Mouse (Mus musculus) forebrain, embryonic 13.5 days (tissue): ENCODE results near the gene Cdhr3. TPM values are rescaled to one million over a fixed set of nuclear protein-coding genes. Genes with fewer than 3 reads are reported as not detected.
"Not testable (repeated sequence)": the region's sequence is repeated elsewhere in the genome, so short reads cannot be mapped to it uniquely, and the experiment has no call there.

Source experiments
- ATAC-seq: fragments of 200-750 bp; cut with Nextera tagmentation; 2 replicates; pipeline ENCODE4 v1.8.0; 2017
- H3K27ac ChIP-seq: fragments of 300-500 bp; sonication (generic); 2 replicates; pipeline ENCODE4 v1.5.1; 2015; ENCODE audit warnings: inconsistent platforms, mild to moderate bottlenecking, moderate library complexity
- H3K27me3 ChIP-seq: fragments of 300-500 bp; sonication (generic); 2 replicates; pipeline ENCODE4 v1.6.1; 2015; ENCODE audit warnings: mild to moderate bottlenecking, inconsistent platforms
- H3K36me3 ChIP-seq: fragments of 300-500 bp; sonication (generic); 2 replicates; pipeline ENCODE4 v1.6.1; 2015; ENCODE audit warnings: mild to moderate bottlenecking, inconsistent platforms; ENCODE audit not compliant: poor library complexity, severe bottlenecking
- H3K4me1 ChIP-seq: fragments of 300-500 bp; sonication (generic); 2 replicates; pipeline ENCODE4 v1.6.1; 2015; ENCODE audit warnings: inconsistent platforms
- H3K4me2 ChIP-seq: fragments of 300-500 bp; sonication (generic); 2 replicates; pipeline ENCODE4 v1.6.1; 2015; ENCODE audit warnings: inconsistent platforms, mild to moderate bottlenecking, moderate library complexity
- H3K4me3 ChIP-seq: fragments of 300-500 bp; sonication (generic); 2 replicates; pipeline ENCODE4 v1.5.1; 2015; ENCODE audit warnings: mild to moderate bottlenecking, inconsistent platforms
- H3K9ac ChIP-seq: fragments of 300-500 bp; sonication (generic); 2 replicates; pipeline ENCODE4 v1.6.1; 2015; ENCODE audit warnings: mild to moderate bottlenecking, inconsistent platforms
- H3K9me3 ChIP-seq: fragments of 300-500 bp; sonication (generic); replicated peaks from 2 replicates; pipeline ENCODE4 v1.6.1; 2016; ENCODE audit warnings: inconsistent platforms
- WGBS: fragments of 180-500 bp; shearing (Covaris S2); methylation state at CpG from one replicate; pipeline ENCODE4 v1.1.7; 2015; 5-methylcytosine and 5-hydroxymethylcytosine counted together
- polyA plus RNA-seq: library from polyadenylated mRNA; unstranded; fragments of >200 nt; fragmentation: Nextera tagmentation; extraction: Ambion mirVana; gene quantifications from 2 replicates; pipeline ENCODE4 v1.2.1, GENCODE M21; 2015

Gene Cdhr3
- polyA plus RNA-seq, 1 experiment from 2014 or later = 0.13 TPM

DNA sequence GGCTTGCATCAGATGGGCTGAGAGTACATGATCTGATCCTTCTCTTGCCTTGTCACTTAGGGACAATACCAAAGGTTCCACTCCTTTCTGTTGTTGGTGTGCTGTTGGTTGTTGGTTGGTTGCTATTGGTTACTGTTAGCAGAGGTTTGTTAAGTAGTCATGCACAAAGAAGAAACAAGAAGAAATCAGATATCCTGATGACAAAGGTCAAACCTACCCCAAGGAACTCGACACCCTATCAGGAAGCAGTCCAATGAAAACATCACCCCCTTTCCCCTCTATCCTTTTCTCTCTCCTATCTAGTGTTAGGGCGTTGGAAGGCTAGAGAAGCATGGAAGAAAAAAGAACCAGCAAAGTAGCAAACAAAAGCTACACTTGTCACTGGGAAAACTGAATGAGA is 23.7 kb downstream of the Cdhr3 start:
- Histone ChIP-seq H3K4me2 (no peak overlapping the region), H3K36me3 (no peaks in the 10 kb centered on the region), H3K4me1 (peaks cover 22% of the 10 kb centered on the region), H3K27ac (no peak overlapping the region), H3K9ac (no peak overlapping the region), H3K27me3 (peaks cover 17% of the 10 kb centered on the region; the same call in 1 of the 2 replicates), H3K4me3 (no peak overlapping the region), H3K9me3 (no peaks in the 10 kb centered on the region)
- 78% methylated on average over 2 of the region's 2 CpGs for WGBS
- no peak for ATAC-seq

GRCm38 (mm10) chr12:33066355-33066754 is 26.3 kb downstream of the Cdhr3 start:
- no peak for ATAC-seq
- no peak overlapping the region for H3K4me2 ChIP-seq
- H3K4me3 ChIP-seq = no peak overlapping the region
- H3K9ac ChIP-seq = no peak overlapping the region
- no peaks in the 10 kb centered on the region for H3K9me3 ChIP-seq
- H3K4me1 ChIP-seq = peaks cover 13% of the 10 kb centered on the region
- 57% methylated on average over 4 of the region's 4 CpGs for WGBS
- no peak overlapping the region for H3K27ac ChIP-seq
- peaks cover 18% of the 10 kb centered on the region; the same call in 1 of the 2 replicates for H3K27me3 ChIP-seq
- H3K36me3 ChIP-seq = no peaks in the 10 kb centered on the region

DNA sequence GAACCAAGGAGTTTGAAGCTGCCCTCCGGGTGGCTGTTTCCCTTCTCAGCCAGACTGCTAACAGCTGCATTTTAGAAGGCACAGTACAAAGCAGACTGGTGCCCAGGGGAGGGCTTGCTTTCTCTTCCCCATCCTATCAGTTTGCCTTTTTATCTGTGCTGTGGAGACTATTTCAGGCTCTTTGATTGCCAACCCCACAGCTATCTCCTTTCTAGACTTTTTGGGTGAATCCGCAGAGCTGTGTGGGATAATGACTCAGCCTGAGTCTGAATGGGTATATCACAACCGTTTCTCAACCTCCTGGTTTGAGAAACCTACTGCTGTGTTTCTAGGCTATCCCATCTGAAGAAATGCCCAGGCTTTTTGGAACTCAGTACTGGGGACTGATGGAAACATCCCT is 27.5 kb downstream of the Cdhr3 start:
- no peak overlapping the region for H3K4me3 ChIP-seq
- H3K27me3 ChIP-seq = peaks cover 18% of the 10 kb centered on the region; the same call in 1 of the 2 replicates
- no peak overlapping the region; the same call in 1 of the 2 replicates for H3K27ac ChIP-seq
- no peak overlapping the region for H3K9ac ChIP-seq
- peaks cover 14% of the 10 kb centered on the region for H3K4me1 ChIP-seq
- no peaks in the 10 kb centered on the region for H3K9me3 ChIP-seq
- H3K36me3 ChIP-seq = no peaks in the 10 kb centered on the region
- 79% methylated on average over 3 of the region's 3 CpGs for WGBS
- no peak overlapping the region for H3K4me2 ChIP-seq
- no peak for ATAC-seq

DNA sequence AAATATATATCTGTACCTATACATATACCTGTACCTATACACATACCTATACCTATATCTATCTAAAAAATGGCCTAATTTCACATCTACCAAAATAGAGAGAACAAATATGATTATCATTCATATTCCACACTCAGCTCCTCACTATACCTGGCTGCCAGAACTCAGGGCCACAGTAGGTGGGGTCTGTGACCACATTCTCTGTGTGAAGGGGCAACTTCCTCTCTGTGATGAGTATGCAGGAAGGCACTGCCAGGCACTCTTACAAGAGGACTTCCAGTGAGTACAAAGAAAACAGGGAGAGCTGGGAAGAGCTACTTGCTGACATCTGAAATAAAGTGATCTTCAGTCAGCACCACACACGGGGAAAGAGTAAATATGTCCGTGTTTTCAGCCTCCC is 28.4 kb downstream of the Cdhr3 start:
- 86% methylated on average over 2 of the region's 2 CpGs for WGBS
- Histone ChIP-seq H3K4me1 (peaks cover 14% of the 10 kb centered on the region), H3K36me3 (no peaks in the 10 kb centered on the region), H3K4me2 (no peak overlapping the region), H3K27ac (no peak overlapping the region), H3K9me3 (no peaks in the 10 kb centered on the region), H3K4me3 (no peak overlapping the region), H3K27me3 (peaks cover 18% of the 10 kb centered on the region; the same call in 1 of the 2 replicates), H3K9ac (no peak overlapping the region)
- no peak for ATAC-seq

DNA sequence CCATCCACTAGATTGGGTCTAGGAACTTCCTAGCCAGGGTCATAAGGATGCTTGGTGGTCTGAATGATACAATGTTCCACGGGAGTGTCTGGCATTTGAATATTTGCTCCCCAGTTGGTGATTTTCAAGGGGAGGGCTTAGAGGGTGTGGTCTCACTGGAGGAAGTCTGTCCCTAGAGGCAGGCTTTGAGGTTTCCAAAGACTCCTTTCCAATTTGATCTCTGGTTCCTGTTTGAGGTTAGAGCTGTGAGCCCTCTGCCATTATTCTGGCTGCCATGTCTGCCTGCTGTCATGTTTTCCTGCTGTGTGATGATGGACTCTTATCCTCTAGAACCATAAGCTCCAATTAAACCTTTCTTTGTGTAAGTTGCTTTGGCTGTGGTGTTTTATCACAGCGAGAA is 29.4 kb downstream of the Cdhr3 start:
- Histone ChIP-seq H3K4me1 (peaks cover 16% of the 10 kb centered on the region), H3K4me3 (no peak overlapping the region), H3K27me3 (peaks cover 25% of the 10 kb centered on the region), H3K4me2 (no peak overlapping the region), H3K27ac (no peak overlapping the region), H3K9me3 (no peaks in the 10 kb centered on the region), H3K9ac (no peak overlapping the region), H3K36me3 (no peaks in the 10 kb centered on the region)
- no peak for ATAC-seq
- WGBS = 71% methylated on average over 2 of the region's 2 CpGs

- 67% methylated on average over 2 of the region's 2 CpGs for WGBS
- Histone ChIP-seq H3K4me1 (peaks cover 25% of the 10 kb centered on the region), H3K27me3 (peaks cover 23% of the 10 kb centered on the region)
- H3K4me3 ChIP-seq, H3K9ac ChIP-seq, H3K27ac ChIP-seq, H3K4me2 ChIP-seq, H3K9me3 ChIP-seq, H3K36me3 ChIP-seq, ATAC-seq: not testable (repeated sequence)
These were observed 30.3 kb downstream of the Cdhr3 start for GRCm38 (mm10) chr12:33062379-33062778.

- peak overlapping the region; percentile 70 for H3K27ac ChIP-seq
- no peaks in the 10 kb centered on the region for H3K9me3 ChIP-seq
- peak overlapping the region; percentile 46; the same call in 1 of the 2 replicates for H3K9ac ChIP-seq
- peak; percentile 69 for ATAC-seq
- H3K27me3 ChIP-seq = peaks cover 23% of the 10 kb centered on the region
- peak overlapping the region; percentile 20; the same call in 1 of the 2 replicates for H3K4me2 ChIP-seq
- H3K4me3 ChIP-seq = no peak overlapping the region
- WGBS = 36% methylated on average over 8 of the region's 8 CpGs
- no peaks in the 10 kb centered on the region for H3K36me3 ChIP-seq
- H3K4me1 ChIP-seq = peaks cover 32% of the 10 kb centered on the region
These were observed 31.0 kb downstream of the Cdhr3 start for GRCm38 (mm10) chr12:33061651-33062050.

DNA sequence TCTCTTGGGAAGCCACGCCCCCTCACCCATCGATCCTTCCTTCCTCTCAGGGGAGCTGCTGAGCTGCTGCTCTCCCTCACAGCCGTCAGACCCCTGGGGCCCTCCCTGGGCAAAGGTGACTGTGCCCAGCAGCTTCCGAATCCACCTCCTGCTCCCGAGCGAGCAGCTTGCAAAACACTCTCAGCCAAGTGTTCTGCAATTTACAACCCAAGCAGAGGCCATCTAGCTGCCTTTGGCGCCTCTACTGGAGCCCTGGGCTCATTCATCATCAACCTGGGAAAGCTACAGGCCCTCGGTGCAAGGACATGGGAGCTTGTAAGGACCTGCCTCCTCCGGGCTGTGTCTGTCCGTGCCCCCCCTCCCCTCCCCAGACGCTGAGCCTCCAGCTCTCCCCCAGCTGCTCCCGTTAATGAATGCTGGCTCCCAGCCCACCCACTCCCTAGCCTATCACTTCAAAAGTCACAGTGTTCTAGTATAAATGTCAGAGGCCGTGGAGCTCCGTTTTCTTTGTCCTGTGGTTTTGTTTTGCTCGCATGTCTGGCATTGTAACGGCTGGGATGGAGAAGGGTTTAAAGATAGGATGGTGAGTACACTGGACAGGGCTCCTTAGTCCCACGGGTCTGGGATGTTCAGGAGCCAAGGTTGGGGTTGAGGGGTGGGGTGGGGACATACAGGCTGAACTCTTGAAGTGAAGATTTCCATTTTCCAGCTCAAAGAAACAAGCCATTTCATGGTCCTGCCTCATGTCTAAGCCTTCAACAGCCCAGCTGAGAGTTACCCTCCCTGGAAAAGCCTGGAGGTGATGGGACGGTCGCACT is 35.2 kb downstream of the Cdhr3 start:
- H3K4me1 ChIP-seq = peaks cover 35% of the 10 kb centered on the region
- WGBS = 11% methylated on average over 19 of the region's 19 CpGs
- H3K4me2 ChIP-seq = peak overlapping the region; percentile 52
- H3K9me3 ChIP-seq = no peaks in the 10 kb centered on the region
- H3K9ac ChIP-seq = peak overlapping the region; percentile 56; the same call in 1 of the 2 replicates
- peak overlapping the region; percentile 19 for H3K4me3 ChIP-seq
- no peaks in the 10 kb centered on the region for H3K36me3 ChIP-seq
- H3K27ac ChIP-seq = 0 out of 2 replicates have a peak overlapping the region, but pooled peaks have one; percentile 22
- H3K27me3 ChIP-seq = peaks cover 29% of the 10 kb centered on the region
- peak; percentile 85 for ATAC-seq

DNA sequence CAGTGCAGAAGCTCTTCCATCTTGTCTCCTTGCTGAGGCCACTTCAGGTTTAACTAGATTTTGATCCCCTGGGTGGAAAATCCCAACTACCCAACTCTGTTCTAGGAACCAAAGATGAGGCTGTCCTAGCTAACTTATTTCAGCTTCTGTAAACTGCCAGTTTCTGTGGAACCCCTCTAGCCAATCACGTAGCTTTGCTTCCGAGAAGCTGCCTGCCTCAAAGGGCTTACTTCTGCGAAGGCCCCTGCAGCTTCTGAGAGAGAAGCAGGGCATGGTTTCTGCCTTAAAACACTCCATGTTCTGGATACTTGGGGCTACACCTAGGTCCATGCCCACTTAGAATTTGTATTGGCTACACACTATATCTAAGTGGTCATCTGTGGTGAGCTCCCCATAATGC is 36.1 kb downstream of the Cdhr3 start:
- no peaks in the 10 kb centered on the region for H3K9me3 ChIP-seq
- no peak overlapping the region for H3K9ac ChIP-seq
- peaks cover 29% of the 10 kb centered on the region for H3K27me3 ChIP-seq
- ATAC-seq = peak; percentile 9; the same call in 1 of the 2 replicates
- no peak overlapping the region for H3K4me3 ChIP-seq
- H3K4me1 ChIP-seq = peaks cover 30% of the 10 kb centered on the region
- no peaks in the 10 kb centered on the region for H3K36me3 ChIP-seq
- WGBS = 53% methylated on average over 3 of the region's 3 CpGs
- H3K4me2 ChIP-seq = no peak overlapping the region
- peak overlapping the region; percentile 7 for H3K27ac ChIP-seq

DNA sequence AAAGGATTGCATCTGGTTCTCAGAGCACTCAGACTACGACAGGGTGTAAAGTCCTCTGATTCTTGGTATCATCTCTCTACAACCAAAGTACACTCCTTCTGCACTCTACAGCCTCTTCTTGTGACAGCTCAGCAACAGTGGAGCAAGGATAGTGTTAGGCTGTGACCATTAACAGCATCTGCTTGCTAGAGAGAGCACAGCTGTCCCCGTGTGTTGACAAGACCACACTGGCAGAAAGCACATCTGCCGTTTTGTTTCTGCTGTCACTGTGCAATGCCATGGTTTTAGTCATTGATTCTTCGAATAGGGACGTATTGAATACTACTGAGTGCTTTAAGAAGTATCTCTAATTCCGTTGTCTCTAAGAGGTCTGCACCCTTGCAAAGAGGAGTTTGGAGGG is 36.6 kb downstream of the Cdhr3 start:
- H3K4me3 ChIP-seq = no peak overlapping the region
- no peak for ATAC-seq
- peaks cover 26% of the 10 kb centered on the region for H3K4me1 ChIP-seq
- WGBS = 82% methylated on average over 6 of the region's 6 CpGs
- H3K9me3 ChIP-seq = no peaks in the 10 kb centered on the region
- H3K9ac ChIP-seq = no peak overlapping the region
- H3K27ac ChIP-seq = no peak overlapping the region
- no peak overlapping the region for H3K4me2 ChIP-seq
- no peaks in the 10 kb centered on the region for H3K36me3 ChIP-seq
- peaks cover 29% of the 10 kb centered on the region for H3K27me3 ChIP-seq

DNA sequence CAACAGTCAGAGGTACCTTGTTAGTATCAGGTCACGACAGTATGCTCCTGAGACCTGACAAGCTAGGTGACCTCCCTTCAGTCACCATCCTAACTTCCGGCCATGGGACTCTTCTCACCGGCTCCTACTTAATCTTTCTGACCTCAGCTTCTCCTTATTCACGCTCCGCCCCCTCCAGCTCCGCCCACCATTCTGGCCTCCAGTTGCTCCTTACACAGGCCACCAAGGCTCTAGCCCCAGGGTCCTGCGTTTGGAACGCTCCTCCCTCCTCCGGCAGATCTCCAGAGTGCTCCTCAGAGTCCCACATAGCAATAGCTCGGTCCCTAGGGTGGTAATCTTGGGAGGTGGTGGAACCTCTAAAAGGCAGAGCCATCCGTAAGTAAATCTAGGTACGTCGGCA is 38.9 kb downstream of the Cdhr3 start:
- H3K36me3 ChIP-seq = no peaks in the 10 kb centered on the region
- WGBS = 76% methylated on average over 13 of the region's 13 CpGs
- no peak overlapping the region for H3K4me3 ChIP-seq
- peaks cover 26% of the 10 kb centered on the region for H3K4me1 ChIP-seq
- ATAC-seq = no peak
- no peak overlapping the region for H3K9ac ChIP-seq
- no peak overlapping the region for H3K27ac ChIP-seq
- no peak overlapping the region for H3K4me2 ChIP-seq
- peaks cover 33% of the 10 kb centered on the region for H3K27me3 ChIP-seq
- H3K9me3 ChIP-seq = no peaks in the 10 kb centered on the region

DNA sequence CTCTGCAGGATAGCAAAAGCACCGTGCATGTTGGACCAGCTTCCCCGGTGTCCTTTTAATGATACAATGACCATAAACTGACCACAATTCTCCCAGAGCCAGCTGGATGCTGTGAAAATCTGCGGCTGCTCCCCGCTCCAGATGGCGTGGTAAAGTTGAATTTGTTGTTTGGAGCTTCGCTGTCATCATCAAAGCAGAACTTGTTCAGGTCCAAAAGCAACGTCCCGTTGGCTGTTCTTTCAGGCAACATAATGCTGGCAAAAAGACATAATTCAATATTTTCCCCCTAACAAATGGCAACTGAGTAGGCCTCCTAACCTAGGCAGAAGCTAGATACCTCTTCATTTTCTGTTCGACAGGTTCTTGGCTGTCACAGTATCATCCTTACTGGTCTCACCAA is 39.4 kb downstream of the Cdhr3 start:
- Histone ChIP-seq H3K36me3 (no peaks in the 10 kb centered on the region), H3K9ac (no peak overlapping the region), H3K4me1 (peaks cover 24% of the 10 kb centered on the region), H3K4me2 (no peak overlapping the region), H3K27me3 (peaks cover 31% of the 10 kb centered on the region), H3K9me3 (no peaks in the 10 kb centered on the region), H3K27ac (no peak overlapping the region), H3K4me3 (no peak overlapping the region)
- no peak for ATAC-seq
- WGBS = 84% methylated on average over 9 of the region's 9 CpGs
